Mouse (Mus musculus) spleen, postnatal 36 days (tissue): ENCODE data around the gene Plxdc1.

Source experiments
- DNase-seq, 2 experiments: peaks; one replicate each; pipeline ENCODE4 v3.0.0; 2022; ENCODE audit warnings: low spot score in 2 of 2, mixed read lengths in 1 of 2

The Plxdc1 gene

GRCm38 (mm10) chr11:97985727-97986677 is at the start of gene Plxdc1:
Gene Plxdc1, minus strand, starts transcription at chr11:97986444.
- DNase-seq: peak in 1 of 2 experiments; percentile 36

GRCm38 (mm10) chr11:98035977-98036377 is 49.7 kb upstream of the Plxdc1 start:
- no peak for DNase-seq

- DNase-seq: no peak
Observed at GRCm38 (mm10) chr11:98034840-98035239, 48.6 kb upstream of the Plxdc1 start.

DNA sequence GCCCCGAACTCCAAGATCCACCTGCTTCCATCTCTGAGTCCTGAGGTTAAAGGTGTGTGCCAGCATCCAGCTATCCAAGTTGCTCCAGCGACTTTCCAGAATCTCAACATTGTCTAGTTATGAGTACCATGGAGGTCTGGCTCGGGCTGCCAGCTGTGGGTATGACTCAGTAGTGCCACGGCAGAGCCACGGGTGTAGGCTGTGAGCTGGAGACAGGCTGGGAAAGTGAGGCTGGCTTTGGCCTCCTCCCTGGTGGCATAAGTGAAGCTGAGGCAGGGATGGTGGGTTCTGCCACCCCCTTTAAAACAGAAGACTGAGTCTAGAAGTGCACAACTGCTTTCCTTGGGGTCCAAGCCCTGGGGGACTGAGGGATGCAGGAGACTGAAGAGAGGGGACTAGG is 47.8 kb upstream of the Plxdc1 start:
- no peak for DNase-seq

GRCm38 (mm10) chr11:98031443-98031770 is 45.2 kb upstream of the Plxdc1 start:
- peak; percentile 46 to 60 for DNase-seq

- no peak for DNase-seq
Observed at GRCm38 (mm10) chr11:98030701-98031442, 44.6 kb upstream of the Plxdc1 start.

- DNase-seq: no peak
Observed at GRCm38 (mm10) chr11:98027785-98028184, 41.5 kb upstream of the Plxdc1 start.

DNA sequence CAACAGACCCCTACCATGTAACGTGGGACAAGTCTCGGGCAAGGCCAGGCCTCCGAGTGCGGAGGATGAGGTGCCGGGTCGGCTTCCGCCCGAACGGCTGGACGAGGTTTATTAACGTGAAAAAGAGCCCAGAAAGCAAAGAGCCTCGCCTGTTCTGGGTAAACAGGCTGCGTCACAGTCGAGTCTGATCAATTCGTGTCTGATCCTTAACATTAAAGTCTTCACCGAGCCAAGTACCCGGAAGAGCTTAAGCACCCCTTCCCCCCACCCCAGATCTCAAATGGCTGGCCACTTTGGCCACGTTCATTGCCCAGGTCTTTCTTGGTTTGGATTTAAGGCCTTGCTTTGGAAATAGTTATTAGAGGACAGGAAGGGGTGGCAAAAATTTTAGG is 41.0 kb upstream of the Plxdc1 start:
- no peak for DNase-seq

- peak; percentile 81 to 89 for DNase-seq
Observed at GRCm38 (mm10) chr11:98026570-98027296, 40.5 kb upstream of the Plxdc1 start, which contains the start of gene Rpl19. Gene Rpl19, plus strand, starts transcription at chr11:98026710.

DNA sequence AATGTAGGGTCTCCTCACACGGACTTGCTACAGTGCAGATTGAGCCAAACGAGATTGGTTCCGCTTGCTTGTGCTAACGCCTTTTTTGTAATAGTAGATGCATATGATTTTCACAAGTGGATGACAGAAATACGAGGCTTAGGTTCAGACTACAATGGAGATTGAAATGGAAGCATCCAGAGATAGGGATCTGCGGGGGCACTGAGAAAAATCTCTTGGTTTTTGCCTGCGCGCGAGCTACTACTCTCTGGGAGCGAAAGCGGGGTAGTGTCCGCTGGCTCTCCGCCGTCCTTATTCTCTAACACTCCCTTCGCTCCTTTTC is 40.0 kb upstream of the Plxdc1 start:
- DNase-seq: no peak

GRCm38 (mm10) chr11:98024516-98024915 is 38.3 kb upstream of the Plxdc1 start:
- no peak for DNase-seq

- peak; percentile 50 to 55 for DNase-seq
Observed at GRCm38 (mm10) chr11:98022555-98023371, 36.5 kb upstream of the Plxdc1 start, which contains the start of gene Cacnb1. Gene Cacnb1, minus strand, starts transcription at chr11:98023034.

DNA sequence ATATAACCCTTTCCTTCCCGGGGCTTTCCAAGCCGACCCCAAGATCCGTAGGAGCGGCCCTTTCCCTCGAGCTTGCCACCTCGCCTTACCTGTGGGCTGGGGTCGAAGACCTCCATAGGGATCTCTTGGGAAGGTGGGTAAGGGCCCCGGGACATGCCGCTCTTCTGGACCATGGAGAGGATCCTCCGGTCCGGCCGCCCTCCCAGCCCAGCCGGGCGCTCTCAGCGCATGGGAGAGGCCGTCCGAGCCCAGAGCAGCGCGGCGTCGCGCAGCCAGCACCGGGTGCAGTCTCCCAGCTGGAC is 36.0 kb upstream of the Plxdc1 start:
- DNase-seq: no peak

GRCm38 (mm10) chr11:98021565-98022252 is 35.5 kb upstream of the Plxdc1 start:
- no peak for DNase-seq

GRCm38 (mm10) chr11:98021118-98021517 is 34.9 kb upstream of the Plxdc1 start:
- no peak for DNase-seq

GRCm38 (mm10) chr11:98020710-98021109 is 34.5 kb upstream of the Plxdc1 start:
- DNase-seq: no peak

- no peak for DNase-seq
Observed at GRCm38 (mm10) chr11:98019883-98020610, 33.8 kb upstream of the Plxdc1 start.

DNA sequence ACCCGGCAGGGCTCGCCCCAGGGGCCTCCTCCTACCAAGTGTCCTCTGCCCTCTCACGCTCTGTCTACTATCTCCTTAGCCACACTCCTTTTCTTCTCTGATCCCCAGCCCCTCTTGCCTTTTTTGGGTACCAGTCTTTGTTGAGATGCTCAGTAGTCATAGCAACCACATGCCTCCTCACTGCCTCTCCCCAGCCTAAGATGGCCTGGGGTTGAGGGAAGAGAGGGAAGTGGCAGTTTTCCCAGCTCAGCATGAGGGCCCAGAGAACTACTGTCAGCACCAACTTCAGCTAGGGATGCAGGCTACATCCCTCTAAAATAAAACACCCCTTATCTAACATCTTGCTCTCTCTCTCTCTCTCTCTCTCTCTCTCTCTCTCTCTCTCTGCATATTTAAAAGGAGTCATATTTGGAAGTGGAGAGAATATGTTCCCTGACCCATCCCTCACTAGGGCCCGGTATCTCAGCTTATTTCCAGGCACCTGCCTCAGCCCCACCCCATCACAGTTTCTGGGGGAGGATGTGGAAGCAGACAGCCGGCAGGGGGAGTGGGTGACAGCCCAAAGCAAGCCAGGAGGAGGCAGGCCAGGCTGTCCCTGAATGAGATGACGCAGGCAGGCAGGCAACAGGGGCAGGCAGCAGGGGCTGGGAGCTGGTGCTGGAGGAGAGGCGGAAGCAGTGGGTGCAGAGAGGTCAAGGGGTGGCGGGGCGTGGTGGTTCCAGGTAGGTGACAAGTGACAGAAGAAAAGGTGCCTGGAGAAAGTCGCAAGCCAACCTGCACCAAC is 32.8 kb upstream of the Plxdc1 start:
- DNase-seq: peak in 1 of 2 experiments; percentile 51

GRCm38 (mm10) chr11:98018222-98018621 is 32.0 kb upstream of the Plxdc1 start:
- DNase-seq: no peak
